Mouse (Mus musculus) liver, embryonic 11.5 days (tissue): ENCODE data around the gene Pla2g6. TPM values are rescaled to one million over a fixed set of nuclear protein-coding genes. Genes with fewer than 3 reads are reported as not detected.

ENCODE experiments used
- ATAC-seq: fragments of 200-750 bp; cut with Nextera tagmentation; replicated peaks from 2 replicates; pipeline ENCODE4 v1.8.0; 2017; ENCODE audit warnings: moderate number of reproducible peaks, mild to moderate bottlenecking, moderate TSS enrichment, moderate library complexity; ENCODE audit not compliant: low FRiP score
- DNase-seq: peaks from one replicate; pipeline ENCODE4 v3.0.0-alpha.2; 2017; ENCODE audit warnings: low spot score
- H3K27ac ChIP-seq: fragments of 300-500 bp; sonication (generic); 2 replicates; pipeline ENCODE4 v1.5.1; 2014; ENCODE audit warnings: mild to moderate bottlenecking, low read depth, low read length, control low read depth
- H3K27me3 ChIP-seq: fragments of 300-500 bp; sonication (generic); replicated peaks from 2 replicates; pipeline ENCODE4 v1.6.1; 2014; ENCODE audit warnings: low read length, mixed read lengths; ENCODE audit not compliant: control insufficient read depth, insufficient read depth
- H3K36me3 ChIP-seq: fragments of 300-500 bp; sonication (generic); 2 replicates; pipeline ENCODE4 v1.6.1; 2014; ENCODE audit warnings: mild to moderate bottlenecking, low read length, moderate library complexity, mixed read lengths; ENCODE audit not compliant: control insufficient read depth, insufficient read depth
- H3K4me1 ChIP-seq: fragments of 300-500 bp; sonication (generic); replicated peaks from 2 replicates; pipeline ENCODE4 v1.6.1; 2014; ENCODE audit warnings: low read length, mixed read lengths; ENCODE audit not compliant: control insufficient read depth, insufficient read depth
- H3K4me2 ChIP-seq: fragments of 300-500 bp; sonication (generic); 2 replicates; pipeline ENCODE4 v1.6.1; 2014; ENCODE audit warnings: mild to moderate bottlenecking, control low read depth, moderate library complexity
- H3K4me3 ChIP-seq: fragments of 300-500 bp; sonication (generic); 2 replicates; pipeline ENCODE4 v1.5.1; 2014; ENCODE audit warnings: low read depth, low read length, control low read depth
- H3K9ac ChIP-seq: fragments of 300-500 bp; sonication (generic); 2 replicates; pipeline ENCODE4 v1.6.1; 2014; ENCODE audit warnings: low read depth, low read length, control low read depth
- H3K9me3 ChIP-seq: fragments of 300-500 bp; sonication (generic); 2 replicates; pipeline ENCODE4 v1.6.1; 2016; ENCODE audit warnings: low read length, inconsistent platforms, mixed read lengths; ENCODE audit not compliant: control insufficient read depth
- WGBS: fragments of 180-500 bp; shearing (Covaris S2); extraction: QIAGEN DNeasy Blood & Tissue Kit; methylation state at CpG from one replicate; pipeline ENCODE4 v1.1.7; 2014; 5-methylcytosine and 5-hydroxymethylcytosine counted together
- polyA plus RNA-seq: library from polyadenylated mRNA; unstranded; fragments of >200 nt; fragmentation: Nextera tagmentation; extraction: Ambion mirVana; gene quantifications from 2 replicates; pipeline ENCODE4 v1.2.1, GENCODE M21; 2014

Gene Pla2g6
- polyA plus RNA-seq: 27.7 and 28.1 TPM in 2 replicates

GRCm38 (mm10) chr15:79328058-79328938 lies at the start of gene Pla2g6:
Gene Pla2g6 (minus strand): TSS chr15:79328390.
- peak within 1 kb of the TSS; percentile 91 for H3K9ac ChIP-seq
- H3K27ac ChIP-seq: peak within 1 kb of the TSS; percentile 91
- no peaks in the 10 kb centered on the region for H3K27me3 ChIP-seq
- no peaks in the 10 kb centered on the region for H3K36me3 ChIP-seq
- ATAC-seq: peak; percentile 95
- peak; percentile 99 for DNase-seq
- H3K9me3 ChIP-seq: no peaks in the 10 kb centered on the region
- H3K4me1 ChIP-seq: peaks cover 34% of the 10 kb centered on the region
- peak within 1 kb of the TSS; percentile 62 for H3K4me3 ChIP-seq
- 2% methylated on average over 46 of the region's 46 CpGs for WGBS
- H3K4me2 ChIP-seq: peak within 1 kb of the TSS; percentile 81

- Histone ChIP-seq H3K4me3 (no peak overlapping the region), H3K9me3 (no peaks in the 10 kb centered on the region), H3K27ac (no peak overlapping the region), H3K4me1 (no peaks in the 10 kb centered on the region), H3K9ac (no peak overlapping the region), H3K4me2 (no peak overlapping the region), H3K27me3 (no peaks in the 10 kb centered on the region), H3K36me3 (peaks cover 13% of the 10 kb centered on the region)
- DNase-seq: no peak
- no peak for ATAC-seq
- WGBS: 80% methylated on average over 6 of the region's 6 CpGs
Measured at GRCm38 (mm10) chr15:79377681-79378080, 49.5 kb upstream of the Pla2g6 start.

GRCm38 (mm10) chr15:79374760-79375159 lies 46.6 kb upstream of the Pla2g6 start:
- ATAC-seq (no peak), DNase-seq (no peak)
- no peak overlapping the region for H3K4me2 ChIP-seq
- no peaks in the 10 kb centered on the region for H3K27me3 ChIP-seq
- WGBS: 54% methylated on average over 3 of the region's 3 CpGs
- no peak overlapping the region for H3K4me3 ChIP-seq
- H3K4me1 ChIP-seq: peaks cover 1% of the 10 kb centered on the region
- no peaks in the 10 kb centered on the region for H3K9me3 ChIP-seq
- H3K9ac ChIP-seq: no peak overlapping the region
- H3K27ac ChIP-seq: no peak overlapping the region
- H3K36me3 ChIP-seq: peaks cover 14% of the 10 kb centered on the region

- no peak overlapping the region for H3K9ac ChIP-seq
Measured at GRCm38 (mm10) chr15:79370281-79370843, 42.2 kb upstream of the Pla2g6 start.

GRCm38 (mm10) chr15:79369452-79370280 lies 41.5 kb upstream of the Pla2g6 start:
- peaks cover 22% of the 10 kb centered on the region for H3K36me3 ChIP-seq
- no peak overlapping the region for H3K9ac ChIP-seq
- peaks cover 13% of the 10 kb centered on the region for H3K4me1 ChIP-seq
- H3K27me3 ChIP-seq: no peaks in the 10 kb centered on the region
- H3K27ac ChIP-seq: peak overlapping the region; percentile 13
- DNase-seq (no peak), ATAC-seq (no peak)
- H3K9me3 ChIP-seq: no peaks in the 10 kb centered on the region
- no peak overlapping the region for H3K4me3 ChIP-seq
- WGBS: 72% methylated on average over 15 of the region's 15 CpGs
- no peak overlapping the region for H3K4me2 ChIP-seq

More at GRCm38 (mm10) chr15:79370281-79370843, 42.2 kb upstream of the Pla2g6 start:
- H3K4me1 ChIP-seq: peaks cover 13% of the 10 kb centered on the region
- 0 out of 2 replicates have a peak overlapping the region, but pooled peaks have one; percentile 19 for H3K27ac ChIP-seq
- H3K9me3 ChIP-seq: no peaks in the 10 kb centered on the region
- H3K4me3 ChIP-seq: no peak overlapping the region
- H3K4me2 ChIP-seq: no peak overlapping the region
- no peak for ATAC-seq
- WGBS: 80% methylated on average over 7 of the region's 7 CpGs
- no peak for DNase-seq
- peaks cover 20% of the 10 kb centered on the region for H3K36me3 ChIP-seq
- no peaks in the 10 kb centered on the region for H3K27me3 ChIP-seq

- Histone ChIP-seq H3K4me1 (peaks cover 16% of the 10 kb centered on the region), H3K4me2 (no peak overlapping the region), H3K9me3 (no peaks in the 10 kb centered on the region), H3K9ac (no peak overlapping the region), H3K4me3 (no peak overlapping the region), H3K27ac (peak overlapping the region; percentile 13), H3K27me3 (no peaks in the 10 kb centered on the region), H3K36me3 (peaks cover 25% of the 10 kb centered on the region)
- 79% methylated on average over 8 of the region's 8 CpGs for WGBS
- no peak; the same call in 1 of the 2 replicates for ATAC-seq
- no peak for DNase-seq
Measured at GRCm38 (mm10) chr15:79368861-79369440, 40.8 kb upstream of the Pla2g6 start.

GRCm38 (mm10) chr15:79368313-79368811 lies 40.2 kb upstream of the Pla2g6 start:
- Histone ChIP-seq H3K9ac (no peak overlapping the region), H3K9me3 (no peaks in the 10 kb centered on the region), H3K27ac (peak overlapping the region; percentile 60; the same call in 1 of the 2 replicates), H3K4me1 (peaks cover 16% of the 10 kb centered on the region), H3K4me2 (no peak overlapping the region), H3K4me3 (no peak overlapping the region), H3K27me3 (no peaks in the 10 kb centered on the region), H3K36me3 (peaks cover 25% of the 10 kb centered on the region)
- DNase-seq: no peak
- WGBS: 67% methylated on average over 14 of the region's 14 CpGs
- peak; percentile 56; the same call in 1 of the 2 replicates for ATAC-seq

- Histone ChIP-seq H3K4me3 (no peak overlapping the region), H3K27me3 (no peaks in the 10 kb centered on the region), H3K4me2 (no peak overlapping the region), H3K27ac (no peak overlapping the region), H3K36me3 (peaks cover 32% of the 10 kb centered on the region), H3K9ac (no peak overlapping the region), H3K9me3 (no peaks in the 10 kb centered on the region), H3K4me1 (peaks cover 16% of the 10 kb centered on the region)
- 92% methylated on average over 5 of the region's 5 CpGs for WGBS
- no peak for ATAC-seq
- no peak for DNase-seq
Measured at GRCm38 (mm10) chr15:79366402-79366801, 38.2 kb upstream of the Pla2g6 start.
